Mouse (Mus musculus) heart, embryonic 13.5 days (tissue): ENCODE data around the gene Keap1. TPM values are rescaled to one million over a fixed set of nuclear protein-coding genes. Genes with fewer than 3 reads are reported as not detected.
"Not testable (repeated sequence)": the region's sequence is repeated elsewhere in the genome, so short reads cannot be mapped to it uniquely, and the experiment has no call there.

Source experiments
- ATAC-seq: fragments of 200-750 bp; cut with Nextera tagmentation; 2 replicates; pipeline ENCODE4 v1.8.0; 2017; ENCODE audit warnings: moderate TSS enrichment; ENCODE audit not compliant: insufficient number of reproducible peaks, low FRiP score, low TSS enrichment; ENCODE audit errors: extremely low read depth
- H3K27ac ChIP-seq: fragments of 300-500 bp; sonication (generic); replicated peaks from 2 replicates; pipeline ENCODE4 v1.5.1; 2015; ENCODE audit warnings: moderate library complexity, mild to moderate bottlenecking, inconsistent platforms
- H3K27me3 ChIP-seq: fragments of 300-500 bp; sonication (generic); replicated peaks from 2 replicates; pipeline ENCODE4 v1.6.1; 2015; ENCODE audit warnings: mild to moderate bottlenecking, inconsistent platforms
- H3K36me3 ChIP-seq: fragments of 300-500 bp; sonication (generic); 2 replicates; pipeline ENCODE4 v1.6.1; 2015; ENCODE audit warnings: mild to moderate bottlenecking, inconsistent platforms
- H3K4me1 ChIP-seq: fragments of 300-500 bp; sonication (generic); 2 replicates; pipeline ENCODE4 v1.6.1; 2015; ENCODE audit warnings: inconsistent platforms
- H3K4me2 ChIP-seq: fragments of 300-500 bp; sonication (generic); 2 replicates; pipeline ENCODE4 v1.6.1; 2015; ENCODE audit warnings: inconsistent platforms, mild to moderate bottlenecking, moderate library complexity
- H3K4me3 ChIP-seq: fragments of 300-500 bp; sonication (generic); 2 replicates; pipeline ENCODE4 v1.5.1; 2015; ENCODE audit warnings: moderate library complexity, mild to moderate bottlenecking, inconsistent platforms
- H3K9ac ChIP-seq: fragments of 300-500 bp; sonication (generic); 2 replicates; pipeline ENCODE4 v1.6.1; 2015; ENCODE audit warnings: inconsistent platforms, mild to moderate bottlenecking, moderate library complexity
- H3K9me3 ChIP-seq: fragments of 300-500 bp; sonication (generic); 2 replicates; pipeline ENCODE4 v1.6.1; 2016; ENCODE audit warnings: inconsistent platforms
- WGBS: fragments of 180-500 bp; shearing (Covaris S2); methylation state at CpG from one replicate; pipeline ENCODE4 v1.1.7; 2015; ENCODE audit warnings: mixed read lengths; 5-methylcytosine and 5-hydroxymethylcytosine counted together
- polyA plus RNA-seq: library from polyadenylated mRNA; unstranded; fragments of >200 nt; fragmentation: Nextera tagmentation; extraction: Ambion mirVana; gene quantifications from 2 replicates; pipeline ENCODE4 v1.2.1, GENCODE M21; 2015

Gene Keap1
- polyA plus RNA-seq, 1 experiment from 2014 or later = 51.1 TPM

- H3K4me1 ChIP-seq = peaks cover 26% of the 10 kb centered on the region
- no peak overlapping the region for H3K4me3 ChIP-seq
- WGBS = 49% methylated on average over 3 of the region's 3 CpGs
- peak overlapping the region; percentile 50 for H3K27ac ChIP-seq
- no peaks in the 10 kb centered on the region for H3K9me3 ChIP-seq
- H3K9ac ChIP-seq = no peak overlapping the region
- H3K4me2 ChIP-seq = no peak overlapping the region
- ATAC-seq = no peak
- peaks cover 100% of the 10 kb centered on the region for H3K36me3 ChIP-seq
- H3K27me3 ChIP-seq = no peaks in the 10 kb centered on the region
Measured at GRCm38 (mm10) chr9:21274336-21274735, 35.2 kb upstream of the Keap1 start.

GRCm38 (mm10) chr9:21273520-21274228 is 34.5 kb upstream of the Keap1 start:
- 62% methylated on average over 7 of the region's 7 CpGs for WGBS
- no peak overlapping the region for H3K4me3 ChIP-seq
- H3K27me3 ChIP-seq = no peaks in the 10 kb centered on the region
- no peaks in the 10 kb centered on the region for H3K9me3 ChIP-seq
- peak overlapping the region; percentile 50 for H3K27ac ChIP-seq
- no peak overlapping the region; the same call in 1 of the 2 replicates for H3K9ac ChIP-seq
- no peak overlapping the region for H3K4me2 ChIP-seq
- peaks cover 100% of the 10 kb centered on the region for H3K36me3 ChIP-seq
- ATAC-seq = no peak
- H3K4me1 ChIP-seq = peaks cover 23% of the 10 kb centered on the region

GRCm38 (mm10) chr9:21273094-21273493 is 33.9 kb upstream of the Keap1 start:
- Histone ChIP-seq H3K9me3 (no peaks in the 10 kb centered on the region), H3K4me2 (no peak overlapping the region), H3K4me1 (peaks cover 23% of the 10 kb centered on the region), H3K27me3 (no peaks in the 10 kb centered on the region), H3K36me3 (peaks cover 100% of the 10 kb centered on the region), H3K27ac (peak overlapping the region; percentile 50), H3K4me3 (no peak overlapping the region), H3K9ac (no peak overlapping the region)
- ATAC-seq = no peak
- WGBS = 85% methylated on average over 8 of the region's 8 CpGs

GRCm38 (mm10) chr9:21272391-21272790 is 33.2 kb upstream of the Keap1 start:
- Histone ChIP-seq H3K4me2 (no peak overlapping the region), H3K27me3 (no peaks in the 10 kb centered on the region), H3K9me3 (no peaks in the 10 kb centered on the region), H3K9ac (no peak overlapping the region), H3K36me3 (peaks cover 98% of the 10 kb centered on the region), H3K27ac (no peak overlapping the region), H3K4me1 (peaks cover 29% of the 10 kb centered on the region), H3K4me3 (no peak overlapping the region)
- 89% methylated on average over 9 of the region's 9 CpGs for WGBS
- ATAC-seq = no peak

- H3K4me1 ChIP-seq = peaks cover 42% of the 10 kb centered on the region
- not testable (repeated sequence) for H3K9me3 ChIP-seq, H3K4me3 ChIP-seq, H3K4me2 ChIP-seq, H3K27me3 ChIP-seq, ATAC-seq, H3K27ac ChIP-seq, H3K9ac ChIP-seq
- peaks cover 79% of the 10 kb centered on the region for H3K36me3 ChIP-seq
- 76% methylated on average over 5 of the region's 5 CpGs for WGBS
Measured at GRCm38 (mm10) chr9:21269590-21269989, 30.4 kb upstream of the Keap1 start.

- Histone ChIP-seq H3K27ac (no peak overlapping the region), H3K9me3 (no peaks in the 10 kb centered on the region), H3K4me3 (no peak overlapping the region), H3K4me1 (peaks cover 33% of the 10 kb centered on the region), H3K36me3 (peaks cover 67% of the 10 kb centered on the region), H3K9ac (no peak overlapping the region), H3K4me2 (no peak overlapping the region), H3K27me3 (no peaks in the 10 kb centered on the region)
- no peak for ATAC-seq
- 92% methylated on average over 16 of the region's 16 CpGs for WGBS
Measured at GRCm38 (mm10) chr9:21268305-21268704, 29.1 kb upstream of the Keap1 start.

GRCm38 (mm10) chr9:21266889-21267288 is 27.7 kb upstream of the Keap1 start:
- Histone ChIP-seq H3K9ac (peak overlapping the region; percentile 91), H3K27ac (no peak overlapping the region), H3K27me3 (no peaks in the 10 kb centered on the region), H3K36me3 (peaks cover 52% of the 10 kb centered on the region), H3K4me1 (peaks cover 31% of the 10 kb centered on the region), H3K4me2 (peak overlapping the region; percentile 84), H3K4me3 (peak overlapping the region; percentile 79), H3K9me3 (no peaks in the 10 kb centered on the region)
- no peak for ATAC-seq
- WGBS = 77% methylated on average over 5 of the region's 5 CpGs

GRCm38 (mm10) chr9:21265611-21266010 is 26.4 kb upstream of the Keap1 start:
- H3K4me1 ChIP-seq = peaks cover 31% of the 10 kb centered on the region
- ATAC-seq = peak; percentile 10; the same call in 1 of the 2 replicates
- peak overlapping the region; percentile 91 for H3K9ac ChIP-seq
- H3K27ac ChIP-seq = peak overlapping the region; percentile 76
- peak overlapping the region; percentile 79 for H3K4me3 ChIP-seq
- H3K9me3 ChIP-seq = no peaks in the 10 kb centered on the region
- 4% methylated on average over 11 of the region's 11 CpGs for WGBS
- peaks cover 40% of the 10 kb centered on the region for H3K36me3 ChIP-seq
- peak overlapping the region; percentile 84 for H3K4me2 ChIP-seq
- no peaks in the 10 kb centered on the region for H3K27me3 ChIP-seq

GRCm38 (mm10) chr9:21265000-21265561 is 25.9 kb upstream of the Keap1 start, which contains the start of gene Atg4d:
Gene Atg4d, plus strand, starts transcription at chr9:21265293.
- peak within 1 kb of the TSS; percentile 83 for H3K27ac ChIP-seq
- H3K4me2 ChIP-seq = peak within 1 kb of the TSS; percentile 84
- ATAC-seq = peak; percentile 99
- H3K9ac ChIP-seq = peak within 1 kb of the TSS; percentile 91
- H3K9me3 ChIP-seq = no peaks in the 10 kb centered on the region
- WGBS = under 1% methylated on average over 49 of the region's 49 CpGs
- peak within 1 kb of the TSS; percentile 79 for H3K4me3 ChIP-seq
- no peaks in the 10 kb centered on the region for H3K27me3 ChIP-seq
- peaks cover 34% of the 10 kb centered on the region for H3K36me3 ChIP-seq
- peaks cover 31% of the 10 kb centered on the region for H3K4me1 ChIP-seq

GRCm38 (mm10) chr9:21264272-21264999 is 25.3 kb upstream of the Keap1 start:
- peak; percentile 5; the same call in 1 of the 2 replicates for ATAC-seq
- H3K9ac ChIP-seq = peak overlapping the region; percentile 79
- H3K27me3 ChIP-seq = no peaks in the 10 kb centered on the region
- WGBS = 12% methylated on average over 17 of the region's 17 CpGs
- H3K4me2 ChIP-seq = peak overlapping the region; percentile 84
- peak overlapping the region; percentile 83 for H3K27ac ChIP-seq
- peak overlapping the region; percentile 79 for H3K4me3 ChIP-seq
- H3K9me3 ChIP-seq = no peaks in the 10 kb centered on the region
- H3K36me3 ChIP-seq = peaks cover 28% of the 10 kb centered on the region
- H3K4me1 ChIP-seq = peaks cover 31% of the 10 kb centered on the region

- 67% methylated on average over 2 of the region's 2 CpGs for WGBS
- H3K4me1 ChIP-seq = peaks cover 19% of the 10 kb centered on the region
- no peak for ATAC-seq
Measured at GRCm38 (mm10) chr9:21261831-21262230, 22.7 kb upstream of the Keap1 start.

More at GRCm38 (mm10) chr9:21261831-21262230, 22.7 kb upstream of the Keap1 start:
- Histone ChIP-seq H3K9me3 (no peaks in the 10 kb centered on the region), H3K27ac (no peak overlapping the region), H3K36me3 (peaks cover 4% of the 10 kb centered on the region), H3K27me3 (no peaks in the 10 kb centered on the region), H3K4me2 (no peak overlapping the region), H3K4me3 (no peak overlapping the region), H3K9ac (no peak overlapping the region)
